Mouse (Mus musculus) G1E-ER4 (cell line): Measurements from ENCODE around the gene Gm21973. TPM values are rescaled to one million over a fixed set of nuclear protein-coding genes. Genes with fewer than 3 reads are reported as not detected.

ENCODE experiments used
- GATA1 ChIP-seq: IDR thresholded peaks from one replicate; pipeline ENCODE4 v1.8.0; 2012; ENCODE audit warnings: low read length, inconsistent platforms
- polyA plus RNA-seq: library from polyadenylated mRNA; stranded (reverse); fragments of >175 nt; gene quantifications from 2 replicates; pipeline ENCODE4 v1.2.3, GENCODE M21; 2012

The Gm21973 gene
- polyA plus RNA-seq, 1 experiment, result not detected

GRCm38 (mm10) chr15:10366331-10366730, 41.2 kb downstream of the Gm21973 start:
- no peak for TF ChIP-seq GATA1

GRCm38 (mm10) chr15:10375404-10375803, 50.2 kb downstream of the Gm21973 start:
- TF ChIP-seq GATA1, result no peak

GRCm38 (mm10) chr15:10378338-10378959, 53.3 kb downstream of the Gm21973 start:
- TF ChIP-seq GATA1, result no peak

GRCm38 (mm10) chr15:10379757-10380458, 54.7 kb downstream of the Gm21973 start:
- no peak for TF ChIP-seq GATA1

- TF ChIP-seq GATA1, result no peak
These were observed 62.1 kb downstream of the Gm21973 start for GRCm38 (mm10) chr15:10387263-10387662.

GRCm38 (mm10) chr15:10399795-10400194, 74.6 kb downstream of the Gm21973 start:
- no peak for TF ChIP-seq GATA1

GRCm38 (mm10) chr15:10400415-10400814, 75.2 kb downstream of the Gm21973 start:
- no peak for TF ChIP-seq GATA1

- no peak for TF ChIP-seq GATA1
These were observed 84.7 kb downstream of the Gm21973 start for GRCm38 (mm10) chr15:10409842-10410241.

- TF ChIP-seq GATA1, result no peak
These were observed 85.7 kb downstream of the Gm21973 start for GRCm38 (mm10) chr15:10410881-10411280.

- no peak for TF ChIP-seq GATA1
These were observed 88.5 kb downstream of the Gm21973 start for GRCm38 (mm10) chr15:10413656-10414055.

GRCm38 (mm10) chr15:10421138-10421784, 96.1 kb downstream of the Gm21973 start:
- TF ChIP-seq GATA1, result no peak

GRCm38 (mm10) chr15:10421785-10422144, 96.6 kb downstream of the Gm21973 start:
- TF ChIP-seq GATA1, result no peak

Other genes starting within 250 kb of the Gm21973 start
- gene Prlr, start 148.1 kb upstream of the Gm21973 start, polyA plus RNA-seq, result not detected in 2 replicates
- gene Agxt2, start 33.2 kb downstream of the Gm21973 start, polyA plus RNA-seq, result not detected in 2 replicates
- gene Dnajc21, start 145.1 kb downstream of the Gm21973 start, polyA plus RNA-seq, result 14.5 and 15.0 TPM in 2 replicates
- 103 and 116 TPM in 2 replicates for gene Brix1, start 160.6 kb downstream of the Gm21973 start, polyA plus RNA-seq
- gene Rad1, start 160.6 kb downstream of the Gm21973 start, polyA plus RNA-seq, result 15.1 and 19.8 TPM in 2 replicates
- gene Ttc23l, start 233.3 kb downstream of the Gm21973 start, polyA plus RNA-seq, result not detected in 2 replicates